Mouse (Mus musculus): ENCODE data around the gene Prkcz. TPM values are rescaled to one million over a fixed set of nuclear protein-coding genes. Genes with fewer than 3 reads are reported as not detected.

Prkcz gene
- polyA plus RNA-seq, 1 experiment from 2014 or later = 82.1 TPM

DNA sequence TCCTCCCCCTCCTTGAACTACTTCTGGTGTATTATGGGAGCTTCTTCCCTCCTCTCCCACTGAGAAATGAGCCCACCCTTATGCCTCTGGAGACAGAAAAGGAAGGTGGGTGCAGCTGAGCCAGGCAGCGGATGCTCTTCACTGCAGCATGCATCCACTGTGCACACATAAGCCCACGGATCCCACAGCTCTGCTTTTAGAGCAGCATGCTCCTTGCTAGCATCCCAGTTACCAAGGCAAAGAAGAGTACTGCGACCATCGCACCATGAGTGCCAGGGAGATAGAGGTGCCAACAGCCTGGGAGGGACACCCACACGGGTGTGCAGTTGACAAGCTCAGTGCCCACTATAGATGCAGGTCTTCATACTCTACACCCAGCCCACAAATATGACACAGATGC is 34.3 kb upstream of the Prkcz start:
- no peak overlapping the region for H3K4me3 ChIP-seq (ENCODE audit: low read depth, low read length)
- 86% methylated on average over 5 of the region's 5 CpGs for WGBS
- H3K9me3 ChIP-seq (ENCODE audit: control insufficient read depth, low read length) = no peaks in the 10 kb centered on the region
- H3K4me2 ChIP-seq (ENCODE audit: low read depth, low read length) = no peak overlapping the region
- 0 out of 2 replicates have a peak, but pooled peaks cover 3% of the 10 kb centered on the region for H3K4me1 ChIP-seq (ENCODE audit: control insufficient read depth, insufficient read depth, low read length)
- H3K27ac ChIP-seq (ENCODE audit: low read depth, low read length) = no peak overlapping the region
- H3K9ac ChIP-seq (replicated peaks; ENCODE audit: low read depth, low read length) = no peak overlapping the region
- H3K36me3 ChIP-seq (ENCODE audit: control insufficient read depth, insufficient read depth, low read length) = no peaks in the 10 kb centered on the region
- ATAC-seq (ENCODE audit: low read depth) = no peak
- H3K27me3 ChIP-seq (ENCODE audit: control insufficient read depth, insufficient read depth, low read length) = peaks cover 29% of the 10 kb centered on the region

DNA sequence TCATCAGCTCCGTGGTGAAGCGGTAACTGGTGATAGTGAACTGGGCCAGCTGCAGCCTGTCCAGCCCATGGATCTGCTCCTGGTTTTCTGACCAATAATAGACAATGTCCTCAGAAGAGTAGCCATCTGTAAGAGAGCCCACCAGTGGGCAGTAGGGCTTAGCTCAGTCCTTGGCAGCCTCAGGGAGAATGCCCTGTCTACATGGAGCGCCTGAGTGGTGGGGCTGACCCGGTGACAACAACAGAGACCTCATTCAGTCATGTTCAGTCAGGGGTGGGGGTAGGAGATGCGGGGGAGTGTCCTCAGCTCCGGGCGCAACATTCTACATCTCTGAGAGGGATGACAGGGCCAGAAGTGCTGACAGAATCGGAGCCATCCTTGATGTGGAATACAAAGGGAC is 26.0 kb upstream of the Prkcz start:
- Histone ChIP-seq H3K4me3 (ENCODE audit: low read depth, low read length) (no peak overlapping the region), H3K36me3 (ENCODE audit: control insufficient read depth, insufficient read depth, low read length) (no peaks in the 10 kb centered on the region), H3K4me1 (ENCODE audit: control insufficient read depth, insufficient read depth, low read length) (no peaks in the 10 kb centered on the region), H3K9ac (replicated peaks; ENCODE audit: low read depth, low read length) (no peak overlapping the region), H3K27me3 (ENCODE audit: control insufficient read depth, insufficient read depth, low read length) (peaks cover 4% of the 10 kb centered on the region; the same call in 1 of the 2 replicates), H3K9me3 (ENCODE audit: control insufficient read depth, low read length) (no peaks in the 10 kb centered on the region), H3K27ac (ENCODE audit: low read depth, low read length) (no peak overlapping the region), H3K4me2 (ENCODE audit: low read depth, low read length) (no peak overlapping the region)
- WGBS = 78% methylated on average over 8 of the region's 8 CpGs
- no peak for ATAC-seq (ENCODE audit: low read depth)

DNA sequence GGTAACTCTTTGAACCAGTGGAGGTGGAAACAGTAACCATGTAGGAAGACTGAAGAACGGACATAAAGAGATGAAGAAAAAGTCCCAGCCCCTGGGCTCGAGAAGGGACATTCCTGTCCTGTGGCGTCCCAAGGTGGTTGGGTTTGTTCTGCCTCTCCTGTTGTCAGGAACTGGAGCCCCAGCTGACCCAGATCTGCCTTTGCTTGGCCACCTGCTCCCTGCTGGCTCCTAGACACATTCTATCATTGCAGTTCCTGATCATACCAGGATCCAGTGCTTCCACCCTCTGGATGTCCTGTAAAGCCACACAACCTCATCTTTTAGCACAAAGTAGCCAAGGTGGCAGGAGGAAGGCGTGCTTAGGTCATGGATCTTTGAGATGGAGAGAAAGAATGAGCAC is 22.2 kb upstream of the Prkcz start:
- 92% methylated on average over 4 of the region's 4 CpGs for WGBS
- ATAC-seq (ENCODE audit: low read depth) = no peak
- no peaks in the 10 kb centered on the region for H3K27me3 ChIP-seq (ENCODE audit: control insufficient read depth, insufficient read depth, low read length)
- H3K4me1 ChIP-seq (ENCODE audit: control insufficient read depth, insufficient read depth, low read length) = no peaks in the 10 kb centered on the region
- H3K9me3 ChIP-seq (ENCODE audit: control insufficient read depth, low read length) = no peaks in the 10 kb centered on the region
- H3K4me3 ChIP-seq (ENCODE audit: low read depth, low read length) = no peak overlapping the region
- no peaks in the 10 kb centered on the region for H3K36me3 ChIP-seq (ENCODE audit: control insufficient read depth, insufficient read depth, low read length)
- H3K9ac ChIP-seq (replicated peaks; ENCODE audit: low read depth, low read length) = no peak overlapping the region
- H3K4me2 ChIP-seq (ENCODE audit: low read depth, low read length) = no peak overlapping the region
- no peak overlapping the region for H3K27ac ChIP-seq (ENCODE audit: low read depth, low read length)

DNA sequence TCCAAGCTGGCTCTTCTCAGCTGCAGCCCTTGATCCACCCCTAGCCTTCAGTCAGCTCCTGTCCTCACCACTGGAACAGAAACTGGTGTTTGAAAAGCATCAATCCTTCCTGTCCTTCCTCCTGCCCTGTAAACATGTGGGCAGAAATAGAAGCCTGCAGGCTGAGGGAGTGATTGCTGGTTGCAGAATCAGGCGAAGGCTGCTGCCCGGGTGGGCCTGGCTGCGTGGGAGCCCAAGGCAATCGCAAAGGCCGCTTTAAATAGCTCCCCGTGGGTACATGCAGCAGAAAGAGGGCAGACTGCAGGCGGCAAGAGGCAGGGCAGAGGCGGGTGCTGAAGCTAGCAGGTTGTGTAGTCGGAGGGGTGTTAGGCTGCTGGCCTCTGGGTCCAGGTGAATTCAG is 21.6 kb upstream of the Prkcz start:
- ATAC-seq (ENCODE audit: low read depth) = no peak
- H3K4me1 ChIP-seq (ENCODE audit: control insufficient read depth, insufficient read depth, low read length) = no peaks in the 10 kb centered on the region
- no peaks in the 10 kb centered on the region for H3K9me3 ChIP-seq (ENCODE audit: control insufficient read depth, low read length)
- H3K27ac ChIP-seq (ENCODE audit: low read depth, low read length) = no peak overlapping the region
- no peak overlapping the region for H3K4me3 ChIP-seq (ENCODE audit: low read depth, low read length)
- no peak overlapping the region for H3K9ac ChIP-seq (replicated peaks; ENCODE audit: low read depth, low read length)
- H3K36me3 ChIP-seq (ENCODE audit: control insufficient read depth, insufficient read depth, low read length) = no peaks in the 10 kb centered on the region
- 14% methylated on average over 9 of the region's 9 CpGs for WGBS
- H3K27me3 ChIP-seq (ENCODE audit: control insufficient read depth, insufficient read depth, low read length) = no peaks in the 10 kb centered on the region
- H3K4me2 ChIP-seq (ENCODE audit: low read depth, low read length) = no peak overlapping the region

DNA sequence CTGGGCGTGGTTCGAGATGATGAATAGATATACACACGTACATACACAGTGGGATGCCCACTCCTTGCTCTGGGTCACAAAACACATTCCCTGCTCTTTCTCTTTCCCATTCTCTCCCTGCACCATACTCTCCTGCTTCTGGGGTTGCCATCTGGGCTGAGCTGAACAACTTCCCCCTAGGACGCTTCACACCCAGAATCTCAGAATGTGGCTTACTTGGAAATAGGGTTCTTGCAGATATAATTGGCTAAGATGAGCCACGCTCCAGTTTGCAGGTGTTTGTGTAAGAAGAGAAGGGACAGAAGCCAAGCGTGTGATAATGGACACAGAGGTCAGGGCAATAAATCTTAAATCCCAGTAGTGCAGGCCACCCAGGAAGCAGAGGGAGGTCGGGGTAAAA is 20.8 kb upstream of the Prkcz start:
- no peaks in the 10 kb centered on the region for H3K36me3 ChIP-seq (ENCODE audit: control insufficient read depth, insufficient read depth, low read length)
- 27% methylated on average over 7 of the region's 7 CpGs for WGBS

DNA sequence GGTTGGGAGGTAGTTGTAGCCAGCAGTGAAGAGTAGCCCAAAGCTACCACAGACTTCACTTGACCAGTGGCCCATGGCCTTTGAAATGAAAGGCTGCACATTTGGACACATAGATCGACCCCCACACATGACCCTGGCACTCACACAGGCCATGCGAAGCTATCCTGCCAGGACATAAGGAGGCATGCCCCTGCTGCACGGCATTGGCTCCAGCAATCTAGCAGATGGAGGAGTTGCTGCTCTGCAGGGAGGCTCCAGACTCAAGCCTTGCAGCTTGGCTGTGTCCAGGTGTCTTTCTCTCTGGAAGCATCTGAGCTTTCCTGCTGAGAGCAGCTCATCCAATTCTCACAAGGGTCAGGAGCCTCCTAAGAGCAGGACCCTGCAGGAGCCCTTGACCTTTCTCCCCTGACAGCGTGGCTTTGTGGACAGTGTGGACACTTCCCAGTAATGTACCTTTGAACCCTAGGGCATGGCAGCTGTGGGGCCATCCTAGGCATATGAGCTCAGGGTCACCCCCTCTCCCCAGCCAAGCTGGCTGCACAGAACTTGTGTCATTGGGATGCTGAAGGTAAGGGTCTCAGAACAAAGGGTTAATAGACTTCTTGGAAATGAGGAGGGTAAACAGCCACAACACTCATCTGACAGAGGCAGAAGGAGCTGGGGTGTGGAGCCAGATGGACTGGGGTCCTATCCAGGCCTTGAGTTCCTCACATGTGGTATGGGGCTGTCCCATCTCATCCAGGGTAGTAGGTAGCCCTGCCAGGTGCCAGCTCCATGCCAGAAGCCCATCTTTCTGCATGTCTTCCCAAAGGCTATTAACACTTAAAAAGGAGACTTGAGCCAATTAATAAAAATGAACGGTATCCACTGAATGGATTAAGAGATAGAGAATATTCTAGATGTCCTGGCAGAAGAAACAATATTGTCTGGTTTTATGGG is 10.9 kb upstream of the Prkcz start:
- WGBS = 73% methylated on average over 5 of the region's 5 CpGs
- H3K27ac ChIP-seq (ENCODE audit: low read depth, low read length) = no peak overlapping the region

More for the DNA sequence above, 20.8 kb upstream of the Prkcz start:
- ATAC-seq (ENCODE audit: low read depth) = no peak
- no peak overlapping the region for H3K4me2 ChIP-seq (ENCODE audit: low read depth, low read length)
- H3K9me3 ChIP-seq (ENCODE audit: control insufficient read depth, low read length) = no peaks in the 10 kb centered on the region
- H3K4me3 ChIP-seq (ENCODE audit: low read depth, low read length) = no peak overlapping the region
- H3K9ac ChIP-seq (replicated peaks; ENCODE audit: low read depth, low read length) = no peak overlapping the region
- no peaks in the 10 kb centered on the region for H3K27me3 ChIP-seq (ENCODE audit: control insufficient read depth, insufficient read depth, low read length)
- no peak overlapping the region for H3K27ac ChIP-seq (ENCODE audit: low read depth, low read length)
- H3K4me1 ChIP-seq (ENCODE audit: control insufficient read depth, insufficient read depth, low read length) = no peaks in the 10 kb centered on the region

DNA sequence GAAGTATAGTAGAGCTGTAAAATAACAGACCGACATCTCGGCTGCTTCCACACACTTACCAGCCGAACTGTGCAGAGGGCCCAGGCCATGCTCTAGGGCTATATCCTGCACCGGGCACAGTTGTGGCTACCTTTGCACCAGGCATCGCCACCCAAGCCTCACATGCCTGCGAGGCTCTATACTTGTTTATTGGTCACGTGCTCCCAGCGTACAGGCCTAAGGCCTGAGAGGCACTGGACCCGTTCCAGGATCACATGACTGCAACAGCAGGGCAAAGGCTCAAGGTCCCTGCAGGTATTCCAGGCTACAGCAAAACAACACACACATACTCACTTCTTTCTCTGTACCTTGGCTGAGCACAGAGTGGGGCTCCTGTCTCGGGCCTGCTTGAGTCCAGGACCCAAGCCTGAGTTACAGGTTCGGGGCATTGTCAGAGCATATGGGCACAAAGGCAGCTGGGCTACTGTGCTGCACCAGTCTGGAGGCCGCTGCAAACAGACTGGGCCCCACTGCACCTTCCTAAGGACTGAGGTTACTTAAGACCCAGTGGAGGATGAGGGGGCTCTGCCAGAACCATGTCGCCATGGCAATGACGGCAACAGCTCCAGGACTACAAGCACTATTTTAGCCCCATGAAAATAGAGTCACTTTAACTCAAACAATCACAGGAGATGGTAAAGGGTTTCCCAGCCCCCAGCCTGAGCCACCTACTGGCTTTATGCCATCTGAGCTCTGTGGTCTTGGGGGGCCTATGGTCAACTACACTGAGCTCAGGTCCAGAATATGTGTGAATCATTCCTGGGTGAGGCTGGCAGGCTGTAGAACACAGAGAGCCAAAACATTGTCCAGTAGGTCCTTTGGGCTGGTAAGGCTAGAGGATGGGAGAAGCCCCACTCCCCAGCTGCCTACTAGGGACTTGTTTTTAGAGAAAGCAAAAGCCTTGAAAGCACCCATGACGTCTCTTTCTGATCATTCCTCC is 9.9 kb upstream of the Prkcz start:
- Histone ChIP-seq H3K9ac (replicated peaks; ENCODE audit: low read depth, low read length) (no peak overlapping the region), H3K4me2 (ENCODE audit: low read depth, low read length) (no peak overlapping the region), H3K4me1 (ENCODE audit: control insufficient read depth, insufficient read depth, low read length) (no peaks in the 10 kb centered on the region), H3K27me3 (ENCODE audit: control insufficient read depth, insufficient read depth, low read length) (no peaks in the 10 kb centered on the region), H3K27ac (ENCODE audit: low read depth, low read length) (no peak overlapping the region), H3K9me3 (ENCODE audit: control insufficient read depth, low read length) (no peaks in the 10 kb centered on the region), H3K36me3 (ENCODE audit: control insufficient read depth, insufficient read depth, low read length) (no peaks in the 10 kb centered on the region), H3K4me3 (ENCODE audit: low read depth, low read length) (no peak overlapping the region)
- 85% methylated on average over 15 of the region's 15 CpGs for WGBS
- ATAC-seq (ENCODE audit: low read depth) = no peak

More for the DNA sequence above, 10.9 kb upstream of the Prkcz start:
- no peaks in the 10 kb centered on the region for H3K27me3 ChIP-seq (ENCODE audit: control insufficient read depth, insufficient read depth, low read length)
- H3K9me3 ChIP-seq (ENCODE audit: control insufficient read depth, low read length) = no peaks in the 10 kb centered on the region
- H3K36me3 ChIP-seq (ENCODE audit: control insufficient read depth, insufficient read depth, low read length) = no peaks in the 10 kb centered on the region
- no peak overlapping the region for H3K9ac ChIP-seq (replicated peaks; ENCODE audit: low read depth, low read length)
- H3K4me1 ChIP-seq (ENCODE audit: control insufficient read depth, insufficient read depth, low read length) = no peaks in the 10 kb centered on the region
- H3K4me3 ChIP-seq (ENCODE audit: low read depth, low read length) = no peak overlapping the region
- no peak overlapping the region for H3K4me2 ChIP-seq (ENCODE audit: low read depth, low read length)
- ATAC-seq (ENCODE audit: low read depth) = no peak

DNA sequence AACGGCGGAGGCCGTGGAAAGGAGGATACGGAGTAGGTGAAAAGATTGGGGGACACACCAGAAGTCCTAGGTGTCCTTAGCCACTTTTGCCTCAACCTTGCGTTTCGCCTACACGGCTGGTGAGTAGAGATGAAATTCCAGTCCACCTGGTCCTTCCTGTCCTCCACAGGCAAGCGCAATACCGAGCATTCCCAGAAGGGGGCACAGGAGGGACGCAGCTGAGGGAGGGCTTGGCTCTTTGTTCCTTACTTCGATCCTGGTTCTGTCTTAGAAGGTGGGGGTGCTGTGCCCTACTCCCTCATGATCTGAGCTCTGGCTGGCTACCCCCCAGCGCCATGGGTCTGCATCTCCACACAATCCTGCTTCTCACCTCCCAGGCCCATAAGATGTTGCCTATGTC is 7.5 kb upstream of the Prkcz start:
- no peak overlapping the region for H3K27ac ChIP-seq (ENCODE audit: low read depth, low read length)
- no peaks in the 10 kb centered on the region for H3K9me3 ChIP-seq (ENCODE audit: control insufficient read depth, low read length)
- H3K27me3 ChIP-seq (ENCODE audit: control insufficient read depth, insufficient read depth, low read length) = no peaks in the 10 kb centered on the region
- H3K4me3 ChIP-seq (ENCODE audit: low read depth, low read length) = no peak overlapping the region
- H3K4me2 ChIP-seq (ENCODE audit: low read depth, low read length) = no peak overlapping the region
- no peak for ATAC-seq (ENCODE audit: low read depth)
- H3K4me1 ChIP-seq (ENCODE audit: control insufficient read depth, insufficient read depth, low read length) = no peaks in the 10 kb centered on the region
- no peak overlapping the region for H3K9ac ChIP-seq (replicated peaks; ENCODE audit: low read depth, low read length)
- H3K36me3 ChIP-seq (ENCODE audit: control insufficient read depth, insufficient read depth, low read length) = no peaks in the 10 kb centered on the region
- WGBS = 27% methylated on average over 12 of the region's 12 CpGs

DNA sequence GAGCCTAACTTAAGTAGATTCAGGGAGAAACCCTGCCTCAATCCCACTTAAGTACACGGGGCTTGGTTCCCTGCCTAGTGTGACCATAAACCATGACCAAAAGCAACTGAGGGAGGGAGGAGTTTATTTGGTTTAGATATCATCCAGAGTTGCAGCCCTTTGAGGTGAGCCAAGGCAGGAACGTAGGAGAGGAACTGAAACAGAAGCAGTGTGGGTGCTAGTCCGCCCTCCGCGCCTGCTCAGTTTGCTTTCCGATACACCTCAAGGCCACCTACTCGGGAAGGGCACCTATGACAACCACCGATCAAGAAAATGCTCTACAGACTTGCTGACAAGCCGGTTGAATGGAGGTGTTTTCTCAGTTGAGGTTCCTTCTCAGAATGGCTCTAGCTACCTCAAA is 6.6 kb upstream of the Prkcz start:
- Histone ChIP-seq H3K27me3 (ENCODE audit: control insufficient read depth, insufficient read depth, low read length) (peaks cover 4% of the 10 kb centered on the region), H3K36me3 (ENCODE audit: control insufficient read depth, insufficient read depth, low read length) (no peaks in the 10 kb centered on the region), H3K27ac (ENCODE audit: low read depth, low read length) (no peak overlapping the region), H3K4me1 (ENCODE audit: control insufficient read depth, insufficient read depth, low read length) (no peaks in the 10 kb centered on the region), H3K9me3 (ENCODE audit: control insufficient read depth, low read length) (no peaks in the 10 kb centered on the region), H3K4me2 (ENCODE audit: low read depth, low read length) (no peak overlapping the region), H3K9ac (replicated peaks; ENCODE audit: low read depth, low read length) (no peak overlapping the region), H3K4me3 (ENCODE audit: low read depth, low read length) (no peak overlapping the region)
- WGBS = 90% methylated on average over 9 of the region's 9 CpGs
- no peak for ATAC-seq (ENCODE audit: low read depth)

Measured in neural tube, embryonic 14.5 days (tissue).